In the genomic region with DNA sequence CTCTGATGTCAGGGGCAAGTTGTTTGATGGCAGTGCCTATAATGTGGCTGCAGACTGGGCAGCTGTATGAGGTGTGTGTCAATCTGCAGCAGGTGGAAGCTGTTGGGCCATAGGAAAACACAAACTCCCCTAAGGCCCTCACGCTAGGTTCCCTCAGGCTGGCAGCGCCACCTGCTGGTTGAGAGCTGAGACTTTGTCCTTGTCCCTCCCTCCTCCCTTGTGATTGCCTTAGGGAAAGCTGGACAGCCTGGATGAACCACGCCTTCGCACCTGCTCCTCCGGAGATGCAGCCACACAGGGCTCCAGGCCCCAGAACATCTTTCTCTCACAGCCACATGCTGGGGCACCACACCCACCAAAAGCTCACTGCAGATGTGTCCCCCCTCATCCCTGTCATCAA, we compare ENCODE assay signal across 8 mouse cellular contexts. TPM values are rescaled to one million over a fixed set of nuclear protein-coding genes. Genes with fewer than 3 reads are reported as not detected.
DNase-seq lines count a peak whose midpoint lies in the region; ATAC-seq lines count a peak whose summit lies in the region.

No protein-coding gene starts in this region.

- ATAC-seq in CD4-positive, CD25-positive, alpha-beta regulatory T cell, adult 4 months = no peak
- ATAC-seq in common myeloid progenitor, adult 5-6 weeks (replicated peaks; ENCODE audit: low read depth, poor library complexity, severe bottlenecking) = peak; percentile 43; the same call in 1 of the 2 replicates
- peak; percentile 58 for ATAC-seq in granulocyte monocyte progenitor cell, adult 5-6 weeks (replicated peaks; ENCODE audit: poor library complexity, severe bottlenecking)

- peak; percentile 76 for DNase-seq in CD4-positive, CD25-positive, alpha-beta regulatory T cell, adult 2 months (ENCODE audit: low read depth, low spot score)
- DNase-seq in adrenal gland, adult (ENCODE audit: inconsistent age in 2 of 2, low spot score in 1 of 2) = peak; percentile 54 to 86
- DNase-seq in layer of hippocampus, postnatal 10 days (ENCODE audit: low spot score in 2 of 2) = peak; percentile 82 to 87
- peak; percentile 86 for DNase-seq in mesoderm, embryonic 11.5 days (ENCODE audit: low read depth, low spot score)
- DNase-seq in spleen, postnatal 36 days (ENCODE audit: low spot score in 2 of 2) = peak; percentile 19 to 26

RNA-seq across cellular contexts. Expression of gene Sept3, which starts 3.5 kb away (rescaled TPM):
- not detected for polyA plus RNA-seq in CD4-positive, CD25-positive, alpha-beta regulatory T cell, adult 4 months (2017; shearing (Covaris generic))
- total RNA-seq in common myeloid progenitor, adult 5-6 weeks (2017) = 0.23 and 0.44 TPM in 2 replicates
- 0.28 and 1.1 TPM in 2 replicates for total RNA-seq in granulocyte monocyte progenitor cell, adult 5-6 weeks (2014; fragmentation: Nextera tagmentation)
- total RNA-seq in granulocyte monocyte progenitor cell, adult 5-6 weeks (2017) = 0.13 and 0.67 TPM in 2 replicates
- total RNA-seq in layer of hippocampus, postnatal 10 days (2021) = 100 to 1,000 TPM; 617 to 640 TPM

RNA-seq across cellular contexts. Expression of gene 1500009C09Rik, which starts 19.0 kb away (rescaled TPM):
- polyA plus RNA-seq in CD4-positive, CD25-positive, alpha-beta regulatory T cell, adult 4 months (2017; shearing (Covaris generic)) = not detected
- total RNA-seq in common myeloid progenitor, adult 5-6 weeks (2017) = not detected in 2 replicates
- not detected in 2 replicates for total RNA-seq in granulocyte monocyte progenitor cell, adult 5-6 weeks (2014; fragmentation: Nextera tagmentation)
- total RNA-seq in granulocyte monocyte progenitor cell, adult 5-6 weeks (2017) = not detected in 2 replicates
- total RNA-seq in layer of hippocampus, postnatal 10 days (2021) = 10 to 100 TPM; 79.9 to 88.8 TPM

RNA-seq across cellular contexts. Expression of gene Cenpm, which starts 26.7 kb away (rescaled TPM):
- 10 to 100 TPM in 1 of 2 experiments, 1 to 10 TPM in 1; 6.7 to 18.5 TPM for polyA plus RNA-seq in CD4-positive, CD25-positive, alpha-beta regulatory T cell, adult 4 months (2017; shearing (Covaris generic))
- total RNA-seq in common myeloid progenitor, adult 5-6 weeks (2017) = 19.4 and 30.6 TPM in 2 replicates
- 15.1 and 39.8 TPM in 2 replicates for total RNA-seq in granulocyte monocyte progenitor cell, adult 5-6 weeks (2014; fragmentation: Nextera tagmentation)
- total RNA-seq in granulocyte monocyte progenitor cell, adult 5-6 weeks (2017) = 21.9 and 22.0 TPM in 2 replicates
- 1 to 10 TPM; 6.5 to 9.0 TPM for total RNA-seq in layer of hippocampus, postnatal 10 days (2021)

RNA-seq across cellular contexts. Expression of gene Wbp2nl, which starts 27.6 kb away (rescaled TPM):
- polyA plus RNA-seq in CD4-positive, CD25-positive, alpha-beta regulatory T cell, adult 4 months (2017; shearing (Covaris generic)) = not detected
- not detected in 2 replicates for total RNA-seq in common myeloid progenitor, adult 5-6 weeks (2017)
- total RNA-seq in granulocyte monocyte progenitor cell, adult 5-6 weeks (2014; fragmentation: Nextera tagmentation) = 0.52 TPM in 1 of 2 replicates, not detected in the other
- total RNA-seq in granulocyte monocyte progenitor cell, adult 5-6 weeks (2017) = not detected in 2 replicates
- under 1 TPM in 1 of 2 experiments, not detected in 1; 0.25 TPM for total RNA-seq in layer of hippocampus, postnatal 10 days (2021)

RNA-seq across cellular contexts. Expression of gene Tnfrsf13c, which starts 47.0 kb away (rescaled TPM):
- polyA plus RNA-seq in CD4-positive, CD25-positive, alpha-beta regulatory T cell, adult 4 months (2017; shearing (Covaris generic)) = 10 to 100 TPM in 1 of 2 experiments, 1 to 10 TPM in 1; 2.2 to 10.5 TPM
- total RNA-seq in common myeloid progenitor, adult 5-6 weeks (2017) = 2.7 and 5.9 TPM in 2 replicates
- total RNA-seq in granulocyte monocyte progenitor cell, adult 5-6 weeks (2014; fragmentation: Nextera tagmentation) = 0.49 TPM in 1 of 2 replicates, not detected in the other
- 0.46 TPM in 1 of 2 replicates, not detected in the other for total RNA-seq in granulocyte monocyte progenitor cell, adult 5-6 weeks (2017)
- total RNA-seq in layer of hippocampus, postnatal 10 days (2021) = 1 to 10 TPM in 1 of 2 experiments, under 1 TPM in 1; 0.69 to 1.0 TPM

Comparison
In these comparisons a context has a peak if more than half of its experiments do, and no peak if none do; other contexts are left out.
1. DNase-seq: peak in every context shown above with its lines; median percentile 86 in mesoderm, embryonic 11.5 days; 84 in layer of hippocampus, postnatal 10 days; 76 in CD4-positive, CD25-positive, alpha-beta regulatory T cell, adult 2 months; 70 in adrenal gland, adult; 22 in spleen, postnatal 36 days.
2. RNA of gene Sept3, which starts 3.5 kb away (total RNA-seq): 617 to 640 TPM in layer of hippocampus, postnatal 10 days; 0.13 to 1.1 TPM in granulocyte monocyte progenitor cell, adult 5-6 weeks and 0.23 to 0.44 TPM in common myeloid progenitor, adult 5-6 weeks; every median in the first group is over 100 times any median in the second.
3. RNA of gene 1500009C09Rik, which starts 19.0 kb away (total RNA-seq): 79.9 to 88.8 TPM in layer of hippocampus, postnatal 10 days; not detected in common myeloid progenitor, adult 5-6 weeks and not detected in granulocyte monocyte progenitor cell, adult 5-6 weeks; every median in the first group is over 10 times any median in the second.